Mouse (Mus musculus): Measurements from ENCODE around the gene Ctss. TPM values are rescaled to one million over a fixed set of nuclear protein-coding genes. Genes with fewer than 3 reads are reported as not detected.

Gene Ctss
- polyA plus RNA-seq (2012; rRNA removed): 42.9 and 54.4 TPM in 2 replicates

GRCm38 (mm10) chr3:95526622-95527211, at the start of gene Ctss:
Gene Ctss (plus strand): TSS chr3:95526786.
- DNase-seq (ENCODE audit: low spot score): no peak

GRCm38 (mm10) chr3:95478966-95479365, 47.6 kb upstream of the Ctss start:
- no peak for DNase-seq (ENCODE audit: low spot score)

- DNase-seq (ENCODE audit: low spot score): no peak
Measured at GRCm38 (mm10) chr3:95486421-95486820, 40.2 kb upstream of the Ctss start.

- DNase-seq (ENCODE audit: low spot score): no peak
Measured at GRCm38 (mm10) chr3:95488679-95489078, 37.9 kb upstream of the Ctss start.

GRCm38 (mm10) chr3:95490238-95490637, 36.3 kb upstream of the Ctss start:
- DNase-seq (ENCODE audit: low spot score): no peak

GRCm38 (mm10) chr3:95494342-95494741, 32.2 kb upstream of the Ctss start:
- DNase-seq (ENCODE audit: low spot score): no peak

- DNase-seq (ENCODE audit: low spot score): no peak
Measured at GRCm38 (mm10) chr3:95498229-95498628, 28.4 kb upstream of the Ctss start.

GRCm38 (mm10) chr3:95499024-95499423, 27.6 kb upstream of the Ctss start, which contains the start of gene Ctsk:
Gene Ctsk (plus strand): TSS chr3:95499256.
- no peak for DNase-seq (ENCODE audit: low spot score)

- DNase-seq (ENCODE audit: low spot score): no peak
Measured at GRCm38 (mm10) chr3:95499496-95500140, 27.0 kb upstream of the Ctss start.

- DNase-seq (ENCODE audit: low spot score): no peak
Measured at GRCm38 (mm10) chr3:95502312-95502711, 24.3 kb upstream of the Ctss start.

GRCm38 (mm10) chr3:95509348-95509747, 17.2 kb upstream of the Ctss start:
- DNase-seq (ENCODE audit: low spot score): no peak

GRCm38 (mm10) chr3:95511611-95512180, 14.9 kb upstream of the Ctss start:
- no peak for DNase-seq (ENCODE audit: low spot score)

GRCm38 (mm10) chr3:95516614-95517041, 10.0 kb upstream of the Ctss start:
- no peak for DNase-seq (ENCODE audit: low spot score)

GRCm38 (mm10) chr3:95517493-95517898, 9.1 kb upstream of the Ctss start:
- peak; percentile 33 for DNase-seq (ENCODE audit: low spot score)

GRCm38 (mm10) chr3:95518891-95519290, 7.7 kb upstream of the Ctss start:
- DNase-seq (ENCODE audit: low spot score): no peak

- no peak for DNase-seq (ENCODE audit: low spot score)
Measured at GRCm38 (mm10) chr3:95519315-95519714, 7.3 kb upstream of the Ctss start.

GRCm38 (mm10) chr3:95520100-95520499, 6.5 kb upstream of the Ctss start:
- DNase-seq (ENCODE audit: low spot score): no peak

- no peak for DNase-seq (ENCODE audit: low spot score)
Measured at GRCm38 (mm10) chr3:95521168-95521567, 5.4 kb upstream of the Ctss start.

GRCm38 (mm10) chr3:95523662-95524061, 2.9 kb upstream of the Ctss start:
- DNase-seq (ENCODE audit: low spot score): no peak

GRCm38 (mm10) chr3:95524673-95525072, 1.9 kb upstream of the Ctss start:
- no peak for DNase-seq (ENCODE audit: low spot score)

GRCm38 (mm10) chr3:95526111-95526510, 475 bp upstream of the Ctss start:
- no peak for DNase-seq (ENCODE audit: low spot score)

- DNase-seq (ENCODE audit: low spot score): no peak
Measured at GRCm38 (mm10) chr3:95529814-95530213, 3.2 kb downstream of the Ctss start.

- DNase-seq (ENCODE audit: low spot score): no peak
Measured at GRCm38 (mm10) chr3:95531025-95531424, 4.4 kb downstream of the Ctss start.
